Mouse (Mus musculus): ENCODE measurements around the gene Kdsr.

- TF ChIP-seq CTCF (IDR thresholded peaks at IDR 0.05; ENCODE audit: low read depth) (no peak), EP300 (optimal IDR thresholded peaks at IDR 0.05) (no peak)
Observed at GRCm38 (mm10) chr1:106736211-106736610, 23.3 kb downstream of the Kdsr start.

Measured in stomach, postnatal 0 days (tissue).